Mouse (Mus musculus) forebrain, postnatal 0 days (tissue): Measurements from ENCODE around the gene Nudt3. TPM values are rescaled to one million over a fixed set of nuclear protein-coding genes. Genes with fewer than 3 reads are reported as not detected.

Source experiments
- ATAC-seq: fragments of 200-750 bp; cut with Nextera tagmentation; 2 replicates; pipeline ENCODE4 v1.8.0; 2017; ENCODE audit warnings: mild to moderate bottlenecking, moderate library complexity
- DNase-seq: peaks from one replicate; pipeline ENCODE4 v3.0.0-alpha.2; 2015
- H3K27ac ChIP-seq: fragments of 300-500 bp; sonication (generic); 2 replicates; pipeline ENCODE4 v1.5.1; 2014; ENCODE audit warnings: low read depth, mild to moderate bottlenecking, antibody characterized with exemption, low read length, moderate library complexity, mixed read lengths
- H3K27me3 ChIP-seq: fragments of 300-500 bp; sonication (generic); 2 replicates; pipeline ENCODE4 v1.6.1; 2014; ENCODE audit warnings: mild to moderate bottlenecking, low read length, mixed read lengths; ENCODE audit not compliant: insufficient read depth
- H3K36me3 ChIP-seq: fragments of 300-500 bp; sonication (generic); 2 replicates; pipeline ENCODE4 v1.6.1; 2014; ENCODE audit warnings: mild to moderate bottlenecking, moderate library complexity; ENCODE audit not compliant: insufficient read depth
- H3K4me1 ChIP-seq: fragments of 300-500 bp; sonication (generic); 2 replicates; pipeline ENCODE4 v1.6.1; 2014; ENCODE audit warnings: antibody characterized with exemption; ENCODE audit not compliant: insufficient read depth
- H3K4me2 ChIP-seq: fragments of 300-500 bp; sonication (generic); 2 replicates; pipeline ENCODE4 v1.6.1; 2014; ENCODE audit warnings: low read depth, mild to moderate bottlenecking, moderate library complexity
- H3K4me3 ChIP-seq: fragments of 300-500 bp; sonication (generic); 2 replicates; pipeline ENCODE4 v1.5.1; 2014; ENCODE audit warnings: low read depth, low read length, mixed read lengths
- H3K9ac ChIP-seq: fragments of 300-500 bp; sonication (generic); 2 replicates; pipeline ENCODE4 v1.6.1; 2014; ENCODE audit warnings: mild to moderate bottlenecking
- H3K9me3 ChIP-seq: fragments of 300-500 bp; sonication (generic); 2 replicates; pipeline ENCODE4 v1.6.1; 2016; ENCODE audit warnings: low read length
- CTCF ChIP-seq: sonication (generic); IDR thresholded peaks from 2 replicates; pipeline ENCODE4 v1.5.1; 2016; ENCODE audit warnings: antibody characterized with exemption, control low read depth, low read depth
- WGBS: fragments of 180-500 bp; shearing (Covaris S2); extraction: QIAGEN DNeasy Blood & Tissue Kit; methylation state at CpG from one replicate; pipeline ENCODE4 v1.1.7; 2014; 5-methylcytosine and 5-hydroxymethylcytosine counted together
- polyA plus RNA-seq: library from polyadenylated mRNA; unstranded; fragments of >200 nt; fragmentation: Nextera tagmentation; extraction: Ambion mirVana; gene quantifications from 2 replicates; pipeline ENCODE4 v1.2.1, GENCODE M21; 2015
- total RNA-seq: library from RNA; depleted of rRNA; stranded (reverse); fragments of >200 nt; gene quantifications from 2 replicates; pipeline ENCODE4 v1.2.3, GENCODE M21; 2014

The Nudt3 gene
- total and polyA plus RNA-seq, 2 experiments from 2014 or later, result 249 to 329 TPM

DNA sequence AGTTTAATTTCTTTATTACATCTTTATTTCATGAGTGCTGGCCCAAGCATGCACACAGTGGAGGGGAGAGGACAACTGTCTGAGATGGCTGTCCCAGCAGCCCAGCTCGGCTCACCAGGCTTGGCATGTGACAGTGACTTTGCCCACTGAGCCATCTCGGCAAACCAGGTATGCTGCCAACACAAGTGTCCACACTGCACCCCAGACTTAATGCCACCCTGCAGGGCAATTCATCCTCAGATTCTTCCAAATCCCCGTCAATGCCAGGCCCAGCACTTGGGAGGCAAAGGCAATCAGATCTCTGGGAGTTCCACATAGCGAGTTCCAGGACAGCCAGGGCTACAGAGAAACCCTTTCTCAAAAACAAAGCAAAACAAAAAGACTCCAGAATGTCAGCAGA is 10.3 kb downstream of the Nudt3 start:
- Histone ChIP-seq H3K27me3 (no peaks in the 10 kb centered on the region), H3K9me3 (no peaks in the 10 kb centered on the region), H3K9ac (no peak overlapping the region), H3K27ac (no peak overlapping the region), H3K36me3 (peaks cover 10% of the 10 kb centered on the region), H3K4me3 (no peak overlapping the region), H3K4me2 (no peak overlapping the region), H3K4me1 (peaks cover 20% of the 10 kb centered on the region)
- ATAC-seq (no peak), DNase-seq (no peak)
- TF ChIP-seq CTCF, result no peak
- 57% methylated on average over 4 of the region's 4 CpGs for WGBS

DNA sequence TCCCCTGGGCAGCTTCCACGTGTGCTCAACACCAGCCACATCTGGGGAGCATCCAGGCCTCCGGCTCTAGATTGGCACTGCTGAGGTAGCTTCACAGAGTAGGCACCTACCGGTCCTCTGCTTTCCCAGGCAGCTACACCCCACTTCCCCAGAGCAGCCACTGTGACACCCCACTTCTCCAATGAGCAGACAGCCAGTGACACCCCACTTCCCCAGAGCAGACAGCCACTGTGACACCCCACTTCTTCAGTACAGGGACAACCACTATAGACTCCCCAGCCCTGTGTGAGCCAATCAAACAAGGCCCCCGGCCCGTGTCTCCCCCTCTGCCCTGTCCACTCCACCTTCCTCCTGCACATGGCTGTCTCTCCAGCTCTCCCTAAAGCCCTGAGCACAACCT is 11.3 kb downstream of the Nudt3 start:
- Histone ChIP-seq H3K9ac (no peak overlapping the region), H3K4me3 (no peak overlapping the region), H3K27ac (no peak overlapping the region), H3K9me3 (no peaks in the 10 kb centered on the region), H3K27me3 (no peaks in the 10 kb centered on the region), H3K36me3 (peaks cover 10% of the 10 kb centered on the region), H3K4me1 (peaks cover 20% of the 10 kb centered on the region), H3K4me2 (no peak overlapping the region)
- ATAC-seq, result no peak
- no peak for DNase-seq
- WGBS, result 84% methylated on average over 5 of the region's 5 CpGs
- TF ChIP-seq CTCF, result no peak

DNA sequence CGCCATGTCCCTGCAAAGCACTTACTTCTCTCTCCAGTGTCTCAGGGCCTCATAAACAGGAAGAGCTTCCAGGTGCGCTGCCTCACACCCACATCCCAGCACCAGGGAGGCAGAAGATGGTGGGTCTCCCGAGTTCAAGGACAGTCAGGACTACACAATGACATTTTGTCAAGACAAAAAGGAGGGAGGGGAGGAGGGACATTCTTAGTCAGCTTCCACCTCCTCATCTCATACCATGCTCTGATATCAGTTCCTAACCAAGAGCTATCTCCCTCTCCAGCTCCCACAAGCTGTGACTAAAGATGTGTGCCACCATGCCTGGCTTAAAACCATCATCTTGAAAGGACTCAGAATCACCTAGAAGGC is 11.8 kb downstream of the Nudt3 start:
- no peak for ATAC-seq
- H3K27ac ChIP-seq, result peak overlapping the region; percentile 16; the same call in 1 of the 2 replicates

GRCm38 (mm10) chr17:27610679-27611518 is 12.4 kb downstream of the Nudt3 start:
- H3K9me3 ChIP-seq, result no peaks in the 10 kb centered on the region
- ATAC-seq (peak; percentile 82), DNase-seq (peak; percentile 71)
- peaks cover 6% of the 10 kb centered on the region for H3K36me3 ChIP-seq
- 53% methylated on average over 10 of the region's 10 CpGs for WGBS
- H3K9ac ChIP-seq, result no peak overlapping the region
- no peak overlapping the region for H3K4me3 ChIP-seq
- peak overlapping the region; percentile 50 for H3K27ac ChIP-seq
- H3K4me1 ChIP-seq, result peaks cover 20% of the 10 kb centered on the region
- TF ChIP-seq CTCF, result no peak
- H3K4me2 ChIP-seq, result peak overlapping the region; percentile 6; the same call in 1 of the 2 replicates
- H3K27me3 ChIP-seq, result no peaks in the 10 kb centered on the region

More for the DNA sequence above, 11.8 kb downstream of the Nudt3 start:
- no peak overlapping the region for H3K4me3 ChIP-seq
- H3K9ac ChIP-seq, result no peak overlapping the region
- no peak overlapping the region for H3K4me2 ChIP-seq
- no peak for TF ChIP-seq CTCF
- no peak for DNase-seq
- peaks cover 20% of the 10 kb centered on the region for H3K4me1 ChIP-seq
- H3K9me3 ChIP-seq, result no peaks in the 10 kb centered on the region
- WGBS, result 62% methylated on average over 3 of the region's 3 CpGs
- H3K36me3 ChIP-seq, result peaks cover 6% of the 10 kb centered on the region
- H3K27me3 ChIP-seq, result no peaks in the 10 kb centered on the region

- Histone ChIP-seq H3K4me3 (no peak overlapping the region), H3K4me1 (peaks cover 20% of the 10 kb centered on the region), H3K27ac (no peak overlapping the region), H3K36me3 (peaks cover 6% of the 10 kb centered on the region), H3K9me3 (no peaks in the 10 kb centered on the region), H3K9ac (no peak overlapping the region), H3K4me2 (no peak overlapping the region), H3K27me3 (no peaks in the 10 kb centered on the region)
- 74% methylated on average over 7 of the region's 7 CpGs for WGBS
- DNase-seq (no peak), ATAC-seq (no peak)
- no peak for TF ChIP-seq CTCF
These were observed 13.7 kb downstream of the Nudt3 start for GRCm38 (mm10) chr17:27609576-27609975.

DNA sequence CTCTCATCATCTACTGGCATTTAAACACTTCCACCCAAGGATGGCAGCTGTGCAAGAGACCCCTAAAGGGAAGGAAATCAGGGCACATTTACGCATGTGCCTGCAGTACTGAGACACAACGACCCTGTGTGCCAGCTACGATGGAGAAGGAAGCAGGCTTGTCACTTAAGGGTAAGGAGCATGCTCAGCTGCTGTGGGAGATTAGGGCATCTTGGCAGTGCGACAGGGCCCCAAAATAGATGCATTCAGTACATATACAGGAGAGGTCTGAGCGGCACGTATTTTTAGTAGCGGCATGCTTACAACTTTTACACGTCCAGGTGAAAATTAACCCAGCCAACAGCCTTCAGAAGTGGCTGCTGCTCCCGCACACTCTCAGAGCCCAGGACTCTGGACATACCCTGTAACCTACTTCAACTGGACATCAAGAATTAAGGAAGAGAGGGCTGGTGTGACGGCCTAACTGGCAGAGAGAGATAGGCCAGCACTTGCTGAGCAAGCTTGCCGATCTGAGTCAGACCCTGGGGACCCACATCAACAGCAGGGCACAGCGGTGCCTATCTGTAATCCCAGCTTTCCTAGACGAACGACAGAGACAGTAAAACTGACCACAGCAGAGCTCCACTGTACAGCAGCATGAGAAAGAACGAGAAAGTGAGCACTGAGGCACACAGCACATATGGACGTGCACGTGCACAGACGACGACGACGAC is 19.6 kb downstream of the Nudt3 start:
- Histone ChIP-seq H3K27ac (0 out of 2 replicates have a peak overlapping the region, but pooled peaks have one; percentile 2), H3K9ac (no peak overlapping the region), H3K4me1 (peaks cover 17% of the 10 kb centered on the region; the same call in 1 of the 2 replicates), H3K36me3 (peaks cover 6% of the 10 kb centered on the region), H3K4me3 (no peak overlapping the region), H3K9me3 (no peaks in the 10 kb centered on the region), H3K4me2 (no peak overlapping the region), H3K27me3 (no peaks in the 10 kb centered on the region)
- TF ChIP-seq CTCF, result no peak
- DNase-seq (no peak), ATAC-seq (no peak)
- 63% methylated on average over 21 of the region's 21 CpGs for WGBS

DNA sequence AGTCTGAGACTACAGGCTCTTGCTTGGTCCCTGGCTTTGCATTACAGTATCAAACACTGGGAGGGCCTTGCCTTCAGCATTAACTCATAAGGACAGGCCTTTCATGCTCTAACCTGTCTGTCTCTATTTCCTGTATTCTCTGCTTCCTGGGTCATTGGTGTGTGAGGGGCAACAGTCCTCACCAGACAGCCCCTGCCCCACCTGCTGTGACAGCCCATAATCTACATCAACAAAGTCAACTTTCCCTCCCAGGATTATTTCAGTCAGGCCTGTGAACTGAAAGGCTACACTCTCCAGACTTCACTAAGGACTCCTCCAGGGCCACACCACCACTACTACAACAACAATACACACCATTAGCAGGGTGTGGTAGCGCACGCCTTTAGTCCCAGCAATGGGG is 20.3 kb downstream of the Nudt3 start:
- Histone ChIP-seq H3K4me3 (no peak overlapping the region), H3K4me1 (peaks cover 17% of the 10 kb centered on the region; the same call in 1 of the 2 replicates), H3K27me3 (no peaks in the 10 kb centered on the region), H3K9me3 (no peaks in the 10 kb centered on the region), H3K36me3 (peaks cover 2% of the 10 kb centered on the region), H3K4me2 (no peak overlapping the region), H3K9ac (no peak overlapping the region), H3K27ac (no peak overlapping the region)
- WGBS, result 91% methylated on average over 2 of the region's 2 CpGs
- DNase-seq (no peak), ATAC-seq (no peak)
- no peak for TF ChIP-seq CTCF
